Mouse (Mus musculus) hindbrain, postnatal 0 days (tissue): ENCODE measurements at regions not wholly inside any gene's neighbourhood (a gene's known extent, or its start where the extent isn't known, plus 50 kb on each side); places are given as distances from the start of the nearest gene placed in this dataset.

Experiments
- ATAC-seq: fragments of 200-750 bp; cut with Nextera tagmentation; 2 replicates; pipeline ENCODE4 v1.8.0; 2017; ENCODE audit warnings: mild to moderate bottlenecking, moderate TSS enrichment, moderate library complexity
- DNase-seq: peaks from one replicate; pipeline ENCODE4 v3.0.0-alpha.2; 2015; ENCODE audit warnings: low spot score
- H3K27ac ChIP-seq: fragments of 300-500 bp; sonication (generic); 2 replicates; pipeline ENCODE4 v1.5.1; 2014; ENCODE audit warnings: mild to moderate bottlenecking
- H3K27me3 ChIP-seq: fragments of 300-500 bp; sonication (generic); 2 replicates; pipeline ENCODE4 v1.6.1; 2014; ENCODE audit warnings: low read length, mixed read lengths; ENCODE audit not compliant: insufficient read depth
- H3K36me3 ChIP-seq: fragments of 300-500 bp; sonication (generic); 2 replicates; pipeline ENCODE4 v1.6.1; 2014; ENCODE audit warnings: low read length, mixed read lengths; ENCODE audit not compliant: insufficient read depth
- H3K4me1 ChIP-seq: fragments of 300-500 bp; sonication (generic); 2 replicates; pipeline ENCODE4 v1.6.1; 2014; ENCODE audit warnings: antibody characterized with exemption, low read length, mixed read lengths; ENCODE audit not compliant: insufficient read depth
- H3K4me2 ChIP-seq: fragments of 300-500 bp; sonication (generic); 2 replicates; pipeline ENCODE4 v1.6.1; 2014; ENCODE audit warnings: low read depth, mild to moderate bottlenecking, low read length, moderate library complexity, mixed read lengths
- H3K4me3 ChIP-seq: fragments of 300-500 bp; sonication (generic); 2 replicates; pipeline ENCODE4 v1.5.1; 2014; ENCODE audit warnings: low read length
- H3K9ac ChIP-seq: fragments of 300-500 bp; sonication (generic); replicated peaks from 2 replicates; pipeline ENCODE4 v1.6.1; 2014; ENCODE audit warnings: mild to moderate bottlenecking, low read length, moderate library complexity, mixed read lengths
- H3K9me3 ChIP-seq: fragments of 300-500 bp; sonication (generic); 2 replicates; pipeline ENCODE4 v1.6.1; 2016; ENCODE audit warnings: low read length, mixed read lengths
- CTCF ChIP-seq: IDR thresholded peaks from 2 replicates; pipeline ENCODE4 v1.5.1; 2016; ENCODE audit warnings: antibody characterized with exemption, control low read depth, low read depth
- WGBS: fragments of 180-500 bp; shearing (Covaris S2); extraction: QIAGEN DNeasy Blood & Tissue Kit; methylation state at CpG from one replicate; pipeline ENCODE4 v1.1.7; 2014; 5-methylcytosine and 5-hydroxymethylcytosine counted together

- Histone ChIP-seq H3K9ac (no peak overlapping the region), H3K4me3 (no peak overlapping the region), H3K27me3 (no peaks in the 10 kb centered on the region), H3K9me3 (no peaks in the 10 kb centered on the region), H3K27ac (no peak overlapping the region), H3K4me1 (no peaks in the 10 kb centered on the region; the same call in 1 of the 2 replicates), H3K36me3 (no peaks in the 10 kb centered on the region), H3K4me2 (no peak overlapping the region)
- no peak for TF ChIP-seq CTCF
- DNase-seq, result no peak
- 63% methylated on average over 9 of the region's 9 CpGs for WGBS
- no peak for ATAC-seq
These were observed 538.5 kb upstream of the Adam5 start for GRCm38 (mm10) chr8:25362656-25363055.

DNA sequence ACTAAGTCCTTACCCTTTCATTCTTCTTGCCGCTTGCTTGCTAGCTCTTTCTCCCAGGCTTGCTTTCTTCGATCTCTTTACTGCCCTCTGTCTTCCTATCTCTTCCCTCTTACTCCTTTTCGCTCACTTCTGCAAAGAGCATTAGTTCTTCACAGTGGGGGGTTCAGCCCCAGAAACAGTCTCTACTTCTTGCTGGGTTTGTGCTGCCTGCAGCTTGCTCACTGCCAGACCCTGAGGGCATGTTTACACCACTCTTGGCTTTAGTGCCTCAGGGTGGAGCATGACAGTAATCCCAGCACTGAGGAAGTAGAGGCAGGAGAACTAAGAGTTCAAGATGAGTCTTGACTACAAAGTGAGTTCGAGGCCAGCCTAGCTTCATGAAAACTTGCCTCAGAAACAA is 538.0 kb upstream of the Adam5 start:
- H3K4me3 ChIP-seq, result no peak overlapping the region
- DNase-seq, result no peak
- ATAC-seq, result no peak
- no peak overlapping the region for H3K4me2 ChIP-seq
- H3K9me3 ChIP-seq, result no peaks in the 10 kb centered on the region
- H3K9ac ChIP-seq, result no peak overlapping the region
- H3K4me1 ChIP-seq, result no peaks in the 10 kb centered on the region
- H3K36me3 ChIP-seq, result no peaks in the 10 kb centered on the region
- no peaks in the 10 kb centered on the region for H3K27me3 ChIP-seq
- TF ChIP-seq CTCF, result no peak
- H3K27ac ChIP-seq, result no peak overlapping the region
- 65% methylated on average over 4 of the region's 4 CpGs for WGBS

- no peak overlapping the region for H3K4me2 ChIP-seq
- no peaks in the 10 kb centered on the region for H3K36me3 ChIP-seq
- H3K4me1 ChIP-seq, result no peaks in the 10 kb centered on the region
- 96% methylated on average over 5 of the region's 5 CpGs for WGBS
- DNase-seq, result no peak
- no peaks in the 10 kb centered on the region for H3K9me3 ChIP-seq
- H3K9ac ChIP-seq, result no peak overlapping the region
- H3K27me3 ChIP-seq, result no peaks in the 10 kb centered on the region
- ATAC-seq, result no peak
- no peak overlapping the region for H3K4me3 ChIP-seq
- peak; percentile 27 for TF ChIP-seq CTCF
- no peak overlapping the region for H3K27ac ChIP-seq
These were observed 537.3 kb upstream of the Adam5 start for GRCm38 (mm10) chr8:25361420-25361819.

- Histone ChIP-seq H3K9ac (no peak overlapping the region), H3K36me3 (no peaks in the 10 kb centered on the region), H3K4me2 (no peak overlapping the region), H3K27ac (no peak overlapping the region), H3K4me1 (peaks cover 5% of the 10 kb centered on the region; the same call in 1 of the 2 replicates), H3K27me3 (no peaks in the 10 kb centered on the region), H3K4me3 (no peak overlapping the region), H3K9me3 (no peaks in the 10 kb centered on the region)
- ATAC-seq (peak; percentile 53; the same call in 1 of the 2 replicates), DNase-seq (peak; percentile 65)
- TF ChIP-seq CTCF, result no peak
- WGBS, result 54% methylated on average over 12 of the region's 12 CpGs
These were observed 534.5 kb upstream of the Adam5 start for GRCm38 (mm10) chr8:25358539-25359165.

GRCm38 (mm10) chr8:25353822-25354770 is 529.9 kb upstream of the Adam5 start:
- 12% methylated on average over 27 of the region's 27 CpGs for WGBS
- DNase-seq (peak; percentile 43), ATAC-seq (no peak)
- peaks cover 5% of the 10 kb centered on the region; the same call in 1 of the 2 replicates for H3K4me1 ChIP-seq
- no peak for TF ChIP-seq CTCF
- H3K27ac ChIP-seq, result no peak overlapping the region
- H3K27me3 ChIP-seq, result no peaks in the 10 kb centered on the region
- H3K36me3 ChIP-seq, result no peaks in the 10 kb centered on the region
- 0 out of 2 replicates have a peak overlapping the region, but pooled peaks have one; percentile 1 for H3K4me3 ChIP-seq
- H3K4me2 ChIP-seq, result peak overlapping the region; percentile 39
- H3K9me3 ChIP-seq, result no peaks in the 10 kb centered on the region
- H3K9ac ChIP-seq, result peak overlapping the region; percentile 4

GRCm38 (mm10) chr8:25353405-25353804 is 529.2 kb upstream of the Adam5 start:
- no peak for ATAC-seq
- TF ChIP-seq CTCF, result no peak
- WGBS, result 56% methylated on average over 7 of the region's 7 CpGs
- Histone ChIP-seq H3K27ac (no peak overlapping the region), H3K27me3 (no peaks in the 10 kb centered on the region), H3K4me2 (peak overlapping the region; percentile 39), H3K36me3 (no peaks in the 10 kb centered on the region), H3K9me3 (no peaks in the 10 kb centered on the region), H3K4me1 (peaks cover 5% of the 10 kb centered on the region; the same call in 1 of the 2 replicates), H3K9ac (peak overlapping the region; percentile 4; the same call in 1 of the 2 replicates), H3K4me3 (no peak overlapping the region)
- no peak for DNase-seq
